Mouse (Mus musculus) heart, embryonic 12.5 days (tissue): ENCODE measurements around the gene Zfp646. TPM values are rescaled to one million over a fixed set of nuclear protein-coding genes. Genes with fewer than 3 reads are reported as not detected.

Experiments
- ATAC-seq: fragments of 200-750 bp; cut with Nextera tagmentation; 2 replicates; pipeline ENCODE4 v1.8.0; 2017; ENCODE audit warnings: moderate TSS enrichment, moderate library complexity; ENCODE audit not compliant: insufficient number of reproducible peaks, low FRiP score
- H3K27ac ChIP-seq: fragments of 300-500 bp; sonication (generic); 2 replicates; pipeline ENCODE4 v1.5.1; 2016; ENCODE audit warnings: mild to moderate bottlenecking, moderate library complexity; ENCODE audit not compliant: poor library complexity, severe bottlenecking
- H3K27me3 ChIP-seq: fragments of 300-500 bp; sonication (generic); replicated peaks from 2 replicates; pipeline ENCODE4 v1.6.1; 2016; ENCODE audit warnings: mild to moderate bottlenecking, moderate library complexity
- H3K36me3 ChIP-seq: fragments of 300-500 bp; sonication (generic); 2 replicates; pipeline ENCODE4 v1.6.1; 2016; ENCODE audit warnings: mild to moderate bottlenecking, moderate library complexity
- H3K4me1 ChIP-seq: fragments of 300-500 bp; sonication (generic); replicated peaks from 2 replicates; pipeline ENCODE4 v1.6.1; 2016; ENCODE audit warnings: mild to moderate bottlenecking
- H3K4me2 ChIP-seq: fragments of 300-500 bp; sonication (generic); 2 replicates; pipeline ENCODE4 v1.6.1; 2016; ENCODE audit warnings: mild to moderate bottlenecking, moderate library complexity
- H3K4me3 ChIP-seq: fragments of 300-500 bp; sonication (generic); 2 replicates; pipeline ENCODE4 v1.5.1; 2016; ENCODE audit warnings: mild to moderate bottlenecking
- H3K9ac ChIP-seq: fragments of 300-500 bp; sonication (generic); 2 replicates; pipeline ENCODE4 v1.6.1; 2016; ENCODE audit warnings: mild to moderate bottlenecking, moderate library complexity
- H3K9me3 ChIP-seq: fragments of 300-500 bp; sonication (generic); replicated peaks from 2 replicates; pipeline ENCODE4 v1.6.1; 2016; ENCODE audit warnings: mild to moderate bottlenecking, moderate library complexity
- WGBS: fragments of 180-500 bp; shearing (Covaris S2); methylation state at CpG from one replicate; pipeline ENCODE4 v1.1.7; 2016; 5-methylcytosine and 5-hydroxymethylcytosine counted together
- polyA plus RNA-seq: library from polyadenylated mRNA; unstranded; fragments of >200 nt; fragmentation: Nextera tagmentation; extraction: Ambion mirVana; gene quantifications from 2 replicates; pipeline ENCODE4 v1.2.1, GENCODE M21; 2016

Zfp646 gene
- polyA plus RNA-seq, 1 experiment from 2014 or later: 11.5 TPM

- 34% methylated on average over 10 of the region's 10 CpGs for WGBS
- Histone ChIP-seq H3K4me2 (no peak overlapping the region), H3K36me3 (0 out of 2 replicates have a peak, but pooled peaks cover 4% of the 10 kb centered on the region), H3K4me1 (peaks cover 28% of the 10 kb centered on the region), H3K27ac (no peak overlapping the region), H3K27me3 (no peaks in the 10 kb centered on the region), H3K9ac (no peak overlapping the region), H3K9me3 (no peaks in the 10 kb centered on the region), H3K4me3 (no peak overlapping the region)
- no peak for ATAC-seq
Observed at GRCm38 (mm10) chr7:127898179-127898956, 22.3 kb downstream of the Zfp646 start.

GRCm38 (mm10) chr7:127899997-127900396 is 24.0 kb downstream of the Zfp646 start:
- H3K4me1 ChIP-seq: peaks cover 24% of the 10 kb centered on the region
- H3K27ac ChIP-seq: no peak overlapping the region
- 29% methylated on average over 7 of the region's 7 CpGs for WGBS
- H3K27me3 ChIP-seq: no peaks in the 10 kb centered on the region
- peaks cover 1% of the 10 kb centered on the region for H3K36me3 ChIP-seq
- H3K4me3 ChIP-seq: no peak overlapping the region
- H3K9me3 ChIP-seq: no peaks in the 10 kb centered on the region
- no peak for ATAC-seq
- no peak overlapping the region for H3K9ac ChIP-seq
- H3K4me2 ChIP-seq: no peak overlapping the region

GRCm38 (mm10) chr7:127901772-127902171 is 25.8 kb downstream of the Zfp646 start:
- Histone ChIP-seq H3K9ac (no peak overlapping the region), H3K27ac (no peak overlapping the region), H3K36me3 (peaks cover 19% of the 10 kb centered on the region), H3K9me3 (no peaks in the 10 kb centered on the region), H3K4me1 (peaks cover 18% of the 10 kb centered on the region), H3K4me3 (no peak overlapping the region), H3K27me3 (no peaks in the 10 kb centered on the region), H3K4me2 (no peak overlapping the region)
- 68% methylated on average over 2 of the region's 2 CpGs for WGBS
- ATAC-seq: no peak

GRCm38 (mm10) chr7:127903971-127904796 is 28.2 kb downstream of the Zfp646 start, which contains the start of gene Bckdk:
TSS of gene Bckdk (plus strand) at chr7:127904082.
- Histone ChIP-seq H3K36me3 (peaks cover 43% of the 10 kb centered on the region), H3K27me3 (no peaks in the 10 kb centered on the region), H3K4me2 (peak within 1 kb of the TSS; percentile 94), H3K9me3 (no peaks in the 10 kb centered on the region), H3K4me1 (peaks cover 16% of the 10 kb centered on the region), H3K9ac (peak within 1 kb of the TSS; percentile 95), H3K4me3 (peak within 1 kb of the TSS; percentile 84), H3K27ac (peak within 1 kb of the TSS; percentile 74)
- WGBS: 6% methylated on average over 38 of the region's 38 CpGs
- peak; percentile 85 for ATAC-seq

GRCm38 (mm10) chr7:127907939-127908338 is 31.9 kb downstream of the Zfp646 start:
- 94% methylated on average over 12 of the region's 12 CpGs for WGBS
- H3K27me3 ChIP-seq: no peaks in the 10 kb centered on the region
- H3K27ac ChIP-seq: no peak overlapping the region
- no peak overlapping the region for H3K4me2 ChIP-seq
- H3K4me1 ChIP-seq: peaks cover 11% of the 10 kb centered on the region
- H3K9me3 ChIP-seq: no peaks in the 10 kb centered on the region
- no peak overlapping the region for H3K4me3 ChIP-seq
- 0 out of 2 replicates have a peak overlapping the region, but pooled peaks have one; percentile 34 for H3K9ac ChIP-seq
- H3K36me3 ChIP-seq: peaks cover 53% of the 10 kb centered on the region
- no peak for ATAC-seq

GRCm38 (mm10) chr7:127908656-127909055 is 32.6 kb downstream of the Zfp646 start:
- Histone ChIP-seq H3K9ac (no peak overlapping the region), H3K4me3 (no peak overlapping the region), H3K27me3 (no peaks in the 10 kb centered on the region), H3K4me1 (peaks cover 15% of the 10 kb centered on the region), H3K9me3 (no peaks in the 10 kb centered on the region), H3K36me3 (peaks cover 53% of the 10 kb centered on the region), H3K27ac (no peak overlapping the region), H3K4me2 (no peak overlapping the region)
- WGBS: 87% methylated on average over 4 of the region's 4 CpGs
- no peak for ATAC-seq

GRCm38 (mm10) chr7:127912190-127912871 is 36.3 kb downstream of the Zfp646 start, which contains the start of gene Kat8:
TSS of gene Kat8 (plus strand) at chr7:127912516.
- Histone ChIP-seq H3K27ac (peak within 1 kb of the TSS; percentile 62), H3K4me1 (peaks cover 5% of the 10 kb centered on the region; the same call in 1 of the 2 replicates), H3K4me2 (peak within 1 kb of the TSS; percentile 74), H3K9me3 (no peaks in the 10 kb centered on the region), H3K4me3 (peak within 1 kb of the TSS; percentile 87), H3K9ac (peak within 1 kb of the TSS; percentile 89), H3K27me3 (no peaks in the 10 kb centered on the region), H3K36me3 (peaks cover 51% of the 10 kb centered on the region)
- WGBS: under 1% methylated on average over 40 of the region's 40 CpGs
- ATAC-seq: peak; percentile 96

GRCm38 (mm10) chr7:127912938-127913337 is 36.9 kb downstream of the Zfp646 start:
- Histone ChIP-seq H3K36me3 (peaks cover 50% of the 10 kb centered on the region), H3K9me3 (no peaks in the 10 kb centered on the region), H3K4me2 (peak overlapping the region; percentile 74), H3K27me3 (no peaks in the 10 kb centered on the region), H3K27ac (no peak overlapping the region), H3K9ac (peak overlapping the region; percentile 89; the same call in 1 of the 2 replicates), H3K4me3 (peak overlapping the region; percentile 87), H3K4me1 (peaks cover 5% of the 10 kb centered on the region; the same call in 1 of the 2 replicates)
- WGBS: 13% methylated on average over 4 of the region's 4 CpGs
- ATAC-seq: no peak

GRCm38 (mm10) chr7:127915293-127915692 is 39.3 kb downstream of the Zfp646 start:
- no peak overlapping the region for H3K27ac ChIP-seq
- no peak overlapping the region for H3K4me2 ChIP-seq
- no peak overlapping the region for H3K9ac ChIP-seq
- H3K4me3 ChIP-seq: no peak overlapping the region
- no peaks in the 10 kb centered on the region for H3K27me3 ChIP-seq
- 90% methylated on average over 12 of the region's 12 CpGs for WGBS
- ATAC-seq: no peak
- peaks cover 35% of the 10 kb centered on the region for H3K36me3 ChIP-seq
- H3K4me1 ChIP-seq: peaks cover 5% of the 10 kb centered on the region; the same call in 1 of the 2 replicates
- H3K9me3 ChIP-seq: no peaks in the 10 kb centered on the region

- 59% methylated on average over 3 of the region's 3 CpGs for WGBS
- peaks cover 54% of the 10 kb centered on the region for H3K36me3 ChIP-seq
Observed at GRCm38 (mm10) chr7:127918203-127918602, 42.2 kb downstream of the Zfp646 start.

More at GRCm38 (mm10) chr7:127918203-127918602, 42.2 kb downstream of the Zfp646 start:
- no peak for ATAC-seq
- H3K27me3 ChIP-seq: no peaks in the 10 kb centered on the region
- H3K9ac ChIP-seq: no peak overlapping the region
- no peaks in the 10 kb centered on the region for H3K9me3 ChIP-seq
- H3K27ac ChIP-seq: no peak overlapping the region
- H3K4me2 ChIP-seq: no peak overlapping the region
- H3K4me1 ChIP-seq: peaks cover 1% of the 10 kb centered on the region; the same call in 1 of the 2 replicates
- no peak overlapping the region for H3K4me3 ChIP-seq
